Mouse (Mus musculus) heart, embryonic 10.5 days (tissue): ENCODE results near the gene Tjp3. TPM values are rescaled to one million over a fixed set of nuclear protein-coding genes. Genes with fewer than 3 reads are reported as not detected.
A peak's percentile ranks its signal among the peaks of the same experiment; 100 is the strongest.

ENCODE experiments used
- DNase-seq: peaks from one replicate; pipeline ENCODE4 v3.0.0-alpha.2; 2017; ENCODE audit warnings: low spot score
- H3K27ac ChIP-seq: fragments of 300-500 bp; sonication (generic); 2 replicates; pipeline ENCODE4 v1.5.1; 2016; ENCODE audit warnings: mild to moderate bottlenecking
- H3K27me3 ChIP-seq: fragments of 300-500 bp; sonication (generic); 2 replicates; pipeline ENCODE4 v1.6.1; 2016; ENCODE audit warnings: mild to moderate bottlenecking; ENCODE audit not compliant: poor library complexity, insufficient read depth, severe bottlenecking
- H3K36me3 ChIP-seq: fragments of 300-500 bp; sonication (generic); 2 replicates; pipeline ENCODE4 v1.6.1; 2016; ENCODE audit warnings: mild to moderate bottlenecking, moderate library complexity
- H3K4me1 ChIP-seq: fragments of 300-500 bp; sonication (generic); 2 replicates; pipeline ENCODE4 v1.6.1; 2016; ENCODE audit warnings: mild to moderate bottlenecking
- H3K4me3 ChIP-seq: fragments of 300-500 bp; sonication (generic); 2 replicates; pipeline ENCODE4 v1.5.1; 2016; ENCODE audit warnings: mild to moderate bottlenecking, moderate library complexity
- H3K9me3 ChIP-seq: fragments of 300-500 bp; sonication (generic); 2 replicates; pipeline ENCODE4 v1.6.1; 2016; ENCODE audit warnings: mild to moderate bottlenecking, moderate library complexity
- WGBS: fragments of 180-500 bp; shearing (Covaris S2); methylation state at CpG from one replicate; pipeline ENCODE4 v1.1.7; 2016; 5-methylcytosine and 5-hydroxymethylcytosine counted together
- polyA plus RNA-seq: library from polyadenylated mRNA; unstranded; fragments of >200 nt; fragmentation: Nextera tagmentation; extraction: Ambion mirVana; gene quantifications from 2 replicates; pipeline ENCODE4 v1.2.1, GENCODE M21; 2016

Tjp3 gene
- polyA plus RNA-seq, 1 experiment from 2014 or later, result 4.4 TPM

DNA sequence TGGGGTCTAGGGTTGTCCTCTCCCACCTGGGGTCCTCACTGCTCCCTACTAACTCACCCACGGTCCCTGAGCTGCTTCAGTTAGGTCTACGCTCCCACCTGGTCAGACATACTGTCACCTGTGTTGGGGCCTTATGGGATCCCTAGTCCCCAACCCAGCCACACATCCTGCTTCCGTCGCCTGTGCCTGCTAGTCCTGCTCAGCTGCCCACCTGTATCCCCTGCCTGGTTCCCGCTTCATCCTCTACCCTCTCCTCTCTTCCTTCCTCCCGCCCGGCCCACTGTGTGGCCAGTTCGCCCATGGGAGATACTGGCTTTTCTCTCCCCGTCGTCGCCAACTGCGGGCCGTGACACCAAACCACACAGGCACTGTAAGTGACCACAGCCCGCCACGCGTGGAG, 24.2 kb upstream of the Tjp3 start:
- Histone ChIP-seq H3K27ac (no peak overlapping the region), H3K27me3 (no peaks in the 10 kb centered on the region), H3K4me1 (peaks cover 50% of the 10 kb centered on the region), H3K9me3 (no peaks in the 10 kb centered on the region), H3K4me3 (no peak overlapping the region), H3K36me3 (peaks cover 67% of the 10 kb centered on the region)
- DNase-seq, result no peak
- WGBS, result 89% methylated on average over 16 of the region's 16 CpGs

DNA sequence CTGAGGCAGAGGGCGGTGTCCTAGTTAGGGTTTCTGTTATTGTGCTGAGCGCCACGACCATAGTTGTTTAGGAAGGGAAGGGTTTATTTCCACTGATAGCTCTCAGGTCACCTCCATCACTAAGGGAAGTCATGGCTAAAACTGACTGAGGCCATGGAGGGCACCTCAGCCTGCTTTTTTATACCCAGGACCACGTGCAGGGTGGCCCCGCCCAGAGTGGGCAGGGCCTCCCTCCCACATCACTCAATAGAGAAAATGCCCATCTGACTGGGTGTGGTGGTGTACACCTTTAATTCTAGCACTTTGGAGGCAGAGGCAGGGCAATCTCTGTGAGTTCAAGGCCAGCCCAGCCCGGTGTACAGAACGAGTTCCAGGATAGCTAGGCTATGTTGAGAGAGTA, 22.8 kb upstream of the Tjp3 start:
- Histone ChIP-seq H3K36me3 (peaks cover 81% of the 10 kb centered on the region), H3K4me3 (no peak overlapping the region), H3K27me3 (no peaks in the 10 kb centered on the region), H3K9me3 (no peaks in the 10 kb centered on the region), H3K27ac (no peak overlapping the region), H3K4me1 (peaks cover 42% of the 10 kb centered on the region)
- DNase-seq, result no peak
- WGBS, result 81% methylated on average over 7 of the region's 7 CpGs

DNA sequence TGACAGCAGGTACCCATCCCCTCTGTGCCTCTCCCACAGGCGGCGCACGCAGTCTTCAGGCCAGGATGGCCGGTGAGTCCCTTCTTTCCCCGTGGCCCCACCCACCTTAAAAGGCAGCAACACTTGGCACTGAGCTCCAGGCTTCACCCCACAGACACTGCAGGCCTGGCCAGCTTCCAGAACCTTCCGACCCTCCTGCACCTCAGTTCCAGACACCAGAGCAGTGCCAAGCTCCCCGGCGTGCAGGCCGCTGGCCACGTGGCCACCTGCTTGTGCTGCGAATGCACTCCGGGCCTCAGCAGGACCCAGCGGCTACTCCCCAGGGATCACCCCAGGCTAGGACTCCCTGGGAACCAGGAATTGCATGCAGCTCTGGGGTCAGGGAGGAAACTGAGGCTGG, 22.2 kb upstream of the Tjp3 start:
- Histone ChIP-seq H3K27me3 (no peaks in the 10 kb centered on the region), H3K4me3 (no peak overlapping the region), H3K4me1 (peaks cover 36% of the 10 kb centered on the region), H3K27ac (no peak overlapping the region), H3K36me3 (peaks cover 87% of the 10 kb centered on the region), H3K9me3 (no peaks in the 10 kb centered on the region)
- DNase-seq, result no peak
- WGBS, result 94% methylated on average over 13 of the region's 13 CpGs

DNA sequence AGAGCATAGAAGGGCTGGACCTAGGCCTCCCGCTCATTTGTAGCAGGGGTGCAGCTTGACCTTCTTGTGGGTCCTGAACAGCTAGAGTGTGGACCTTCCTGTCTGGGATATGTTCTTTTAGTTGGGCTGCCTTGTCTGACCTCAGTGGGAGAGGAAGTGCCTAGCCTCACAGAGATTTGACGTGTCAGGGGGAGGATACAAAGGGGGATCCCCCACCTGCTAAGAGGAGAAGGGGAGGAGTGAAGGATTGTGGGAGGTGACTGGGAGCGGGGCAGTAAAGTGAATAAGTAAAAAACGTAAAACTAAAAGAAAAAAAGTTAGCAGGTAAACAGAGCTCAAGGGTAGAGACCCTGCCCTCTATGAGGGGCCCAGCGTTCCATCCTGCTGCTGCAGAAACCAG, 18.2 kb upstream of the Tjp3 start:
- Histone ChIP-seq H3K27me3 (no peaks in the 10 kb centered on the region), H3K4me3 (no peak overlapping the region), H3K36me3 (peaks cover 92% of the 10 kb centered on the region), H3K27ac (no peak overlapping the region), H3K4me1 (peaks cover 16% of the 10 kb centered on the region), H3K9me3 (no peaks in the 10 kb centered on the region)
- no peak for DNase-seq
- WGBS, result 90% methylated on average over 5 of the region's 5 CpGs

DNA sequence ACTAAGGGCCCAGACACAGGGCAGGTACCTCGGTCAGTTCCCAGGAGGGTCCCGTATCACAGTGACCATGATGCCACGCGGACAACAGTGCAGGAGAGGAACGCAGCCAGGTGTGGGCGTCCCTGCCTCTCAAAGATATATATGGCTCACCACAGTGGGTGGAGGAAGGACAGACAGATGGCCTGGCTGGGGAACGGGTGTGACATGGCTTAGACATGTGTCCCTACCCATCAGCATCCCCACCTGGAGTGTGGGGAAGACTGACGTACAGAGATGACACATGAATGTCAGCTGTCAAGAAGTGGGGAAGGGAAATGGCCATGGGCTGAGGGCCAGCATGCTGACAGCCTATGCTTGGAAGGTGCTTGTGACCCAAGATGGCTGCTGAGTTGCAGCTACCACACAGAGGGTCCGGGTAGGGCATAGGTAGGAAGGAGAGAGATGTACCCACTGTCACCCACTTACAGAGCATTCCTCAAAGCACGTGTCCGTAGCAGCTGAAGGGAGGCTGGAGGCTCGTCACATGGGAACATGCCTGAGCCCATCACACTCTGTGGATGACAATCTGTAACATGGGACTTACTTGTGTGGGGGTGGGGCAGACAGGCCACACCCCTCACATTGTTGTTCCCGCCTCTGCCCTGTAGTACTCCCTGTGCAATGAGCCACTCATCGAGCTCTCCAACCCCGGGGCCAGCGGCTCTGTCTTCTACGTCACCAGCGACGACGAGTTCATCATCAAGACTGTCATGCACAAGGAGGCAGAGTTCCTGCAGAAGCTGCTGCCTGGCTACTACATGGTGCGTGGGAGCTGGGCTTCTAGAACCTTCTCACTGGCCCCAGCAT, 15.7 kb upstream of the Tjp3 start:
- Histone ChIP-seq H3K4me1 (peaks cover 31% of the 10 kb centered on the region), H3K27ac (no peak overlapping the region), H3K36me3 (peaks cover 68% of the 10 kb centered on the region), H3K27me3 (no peaks in the 10 kb centered on the region), H3K4me3 (no peak overlapping the region), H3K9me3 (no peaks in the 10 kb centered on the region)
- 91% methylated on average over 21 of the region's 21 CpGs for WGBS
- DNase-seq, result no peak

DNA sequence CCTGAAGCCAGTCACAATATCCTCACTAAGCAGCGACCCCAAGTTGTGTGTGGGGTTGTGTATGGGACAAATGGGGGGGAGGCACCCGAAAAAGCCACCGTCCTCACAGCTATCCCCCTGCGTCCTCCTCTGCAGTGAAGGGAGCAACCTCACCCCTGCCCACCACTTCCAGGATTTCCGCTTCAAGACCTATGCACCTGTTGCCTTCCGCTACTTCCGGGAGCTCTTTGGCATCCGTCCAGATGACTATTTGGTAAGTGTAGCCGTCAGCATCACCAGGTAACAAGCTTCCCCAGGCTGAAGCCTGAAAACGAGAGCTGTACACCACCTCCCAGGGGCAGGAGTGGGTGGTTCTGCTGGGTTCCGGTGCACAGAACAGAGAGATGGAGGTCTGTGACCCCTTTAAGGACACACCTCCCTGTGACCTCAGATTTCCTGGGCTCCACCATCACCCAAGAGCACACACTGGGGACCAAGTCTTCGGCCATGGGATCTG, 14.8 kb upstream of the Tjp3 start:
- peaks cover 59% of the 10 kb centered on the region for H3K36me3 ChIP-seq
- DNase-seq, result no peak
- 90% methylated on average over 12 of the region's 12 CpGs for WGBS

DNA sequence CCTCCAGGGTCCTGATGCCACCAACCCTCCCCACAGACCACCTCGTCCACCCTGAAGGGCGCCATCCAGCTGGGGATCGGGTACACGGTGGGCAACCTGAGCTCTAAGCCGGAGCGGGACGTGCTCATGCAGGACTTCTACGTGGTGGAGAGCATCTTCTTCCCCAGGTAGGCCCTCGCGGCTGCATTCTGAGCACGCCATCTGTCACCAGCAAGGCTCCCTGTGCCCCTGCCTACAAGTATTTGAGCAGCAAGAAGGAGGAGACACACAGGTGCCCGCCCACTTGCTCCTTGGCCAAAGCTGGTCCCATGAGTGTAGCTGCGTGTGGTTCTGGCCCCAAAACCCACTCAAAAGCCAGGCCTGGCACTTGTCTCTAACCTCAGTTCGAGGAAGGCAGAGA, 14.3 kb upstream of the Tjp3 start:
- DNase-seq, result no peak
- no peaks in the 10 kb centered on the region for H3K27me3 ChIP-seq
- peaks cover 54% of the 10 kb centered on the region for H3K36me3 ChIP-seq
- H3K4me3 ChIP-seq, result no peak overlapping the region
- H3K4me1 ChIP-seq, result peaks cover 45% of the 10 kb centered on the region
- 90% methylated on average over 14 of the region's 14 CpGs for WGBS
- no peak overlapping the region for H3K27ac ChIP-seq
- H3K9me3 ChIP-seq, result no peaks in the 10 kb centered on the region

More for the DNA sequence above, 14.8 kb upstream of the Tjp3 start:
- Histone ChIP-seq H3K4me1 (peaks cover 40% of the 10 kb centered on the region), H3K4me3 (no peak overlapping the region), H3K27ac (no peak overlapping the region), H3K9me3 (no peaks in the 10 kb centered on the region), H3K27me3 (no peaks in the 10 kb centered on the region)

DNA sequence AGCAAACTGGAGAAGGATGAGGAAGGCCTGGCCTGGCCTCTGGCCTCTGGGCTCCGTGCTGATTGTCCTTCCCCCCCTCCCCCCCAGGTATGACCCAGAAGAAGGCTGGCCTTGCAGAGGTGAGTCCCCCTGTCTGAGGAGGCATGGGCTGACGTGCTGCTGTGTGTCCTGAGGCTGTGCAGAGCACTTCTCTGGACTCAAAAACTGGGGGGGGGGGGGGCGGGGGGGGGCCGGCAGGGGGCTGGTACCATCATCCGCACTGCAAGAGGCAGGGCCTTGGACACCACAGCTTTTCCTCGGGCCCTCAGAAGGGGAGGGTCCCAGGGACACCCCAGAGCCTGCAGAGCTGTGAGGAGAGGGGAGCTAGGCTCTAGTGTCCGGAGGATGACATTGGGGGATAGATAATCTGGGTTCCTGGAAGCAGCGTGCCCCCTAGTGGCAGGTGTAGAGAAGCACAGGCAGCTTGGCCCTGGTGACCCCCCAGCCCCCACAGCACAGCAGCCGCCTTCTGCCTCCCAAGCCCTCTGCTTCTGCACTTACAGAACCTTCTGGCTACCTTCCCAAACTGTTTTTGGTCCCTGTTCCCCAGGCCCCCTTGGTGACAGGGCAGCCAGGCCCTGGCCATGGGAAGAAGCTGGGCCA, 13.3 kb upstream of the Tjp3 start:
- peaks cover 55% of the 10 kb centered on the region for H3K4me1 ChIP-seq
- WGBS, result 24% methylated on average over 9 of the region's 9 CpGs
- no peak overlapping the region for H3K27ac ChIP-seq
- H3K36me3 ChIP-seq, result peaks cover 44% of the 10 kb centered on the region
- H3K9me3 ChIP-seq, result no peaks in the 10 kb centered on the region
- no peak for DNase-seq
- H3K4me3 ChIP-seq, result no peak overlapping the region; the same call in 1 of the 2 replicates
- no peaks in the 10 kb centered on the region for H3K27me3 ChIP-seq

DNA sequence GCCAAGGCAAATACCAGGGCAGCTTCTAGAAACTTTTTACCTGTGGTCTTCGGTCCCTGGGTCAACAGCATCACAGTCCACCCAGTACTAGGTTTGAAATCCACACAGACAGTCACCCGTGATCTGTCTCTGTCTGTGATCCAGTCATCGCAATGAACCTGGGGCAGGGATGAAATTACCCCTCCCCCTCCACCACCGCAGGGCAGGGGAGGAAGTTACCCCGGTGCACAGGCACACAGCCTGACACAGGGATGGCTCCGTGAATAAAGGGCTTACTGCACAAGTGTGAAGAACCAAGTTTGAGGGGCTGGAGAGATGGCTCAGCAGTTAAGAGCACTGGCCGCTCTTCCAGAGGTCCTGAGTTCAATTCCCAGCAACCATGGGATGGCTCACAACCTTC, 12.4 kb upstream of the Tjp3 start:
- peaks cover 64% of the 10 kb centered on the region for H3K4me1 ChIP-seq
- WGBS, result 72% methylated on average over 7 of the region's 7 CpGs
- no peaks in the 10 kb centered on the region for H3K9me3 ChIP-seq
- H3K4me3 ChIP-seq, result 0 out of 2 replicates have a peak overlapping the region, but pooled peaks have one; percentile 30
- no peaks in the 10 kb centered on the region for H3K27me3 ChIP-seq
- DNase-seq, result no peak
- peaks cover 35% of the 10 kb centered on the region for H3K36me3 ChIP-seq
- H3K27ac ChIP-seq, result peak overlapping the region; percentile 79; the same call in 1 of the 2 replicates

DNA sequence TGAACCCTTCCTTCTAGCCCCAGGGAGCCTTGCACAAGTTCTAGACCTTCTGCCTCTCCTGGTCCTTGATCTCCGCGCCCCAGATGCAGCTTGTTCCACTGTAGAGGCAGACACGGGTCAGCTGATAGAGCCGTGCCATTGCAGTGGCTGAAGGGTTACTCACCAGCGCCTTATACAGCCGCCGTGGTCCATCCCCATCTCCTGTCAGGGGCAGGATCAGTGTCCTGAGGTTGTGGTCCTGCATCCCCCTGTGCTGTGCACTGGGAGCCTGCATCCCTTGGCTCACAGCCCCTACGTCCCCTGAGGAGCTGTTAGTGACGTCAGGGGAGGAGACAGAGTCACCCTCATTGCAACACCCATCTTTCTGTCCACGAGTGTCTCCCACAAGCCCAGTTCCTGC, 11.9 kb upstream of the Tjp3 start:
- no peak for DNase-seq
- H3K9me3 ChIP-seq, result no peaks in the 10 kb centered on the region
- no peaks in the 10 kb centered on the region for H3K27me3 ChIP-seq
- peaks cover 36% of the 10 kb centered on the region for H3K36me3 ChIP-seq
- peak overlapping the region; percentile 79 for H3K27ac ChIP-seq
- H3K4me3 ChIP-seq, result peak overlapping the region; percentile 30
- peaks cover 69% of the 10 kb centered on the region for H3K4me1 ChIP-seq
- 60% methylated on average over 10 of the region's 10 CpGs for WGBS

DNA sequence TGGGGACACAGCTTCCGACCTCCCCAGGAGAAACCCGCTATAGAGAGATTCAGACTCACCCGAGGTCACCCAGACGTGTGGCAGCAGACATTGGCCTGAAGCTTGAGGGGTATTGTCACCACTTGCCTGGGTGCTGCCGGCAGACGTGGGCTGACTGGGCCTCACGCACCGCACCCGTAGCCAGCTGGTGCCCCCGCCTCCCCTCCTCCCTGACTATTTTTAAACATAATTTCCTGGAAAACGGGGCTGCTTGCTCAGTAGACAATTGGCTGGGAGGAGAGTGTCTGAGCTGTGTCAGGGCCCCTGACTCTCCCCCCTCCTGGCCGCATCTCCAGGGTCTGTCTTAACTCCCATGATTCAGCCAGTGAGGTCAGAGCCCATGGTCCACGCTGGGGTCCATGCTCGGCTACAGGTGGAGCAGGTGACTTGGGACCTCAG, 11.4 kb upstream of the Tjp3 start:
- Histone ChIP-seq H3K27me3 (no peaks in the 10 kb centered on the region), H3K4me3 (peak overlapping the region; percentile 30), H3K27ac (peak overlapping the region; percentile 79), H3K4me1 (peaks cover 74% of the 10 kb centered on the region), H3K9me3 (no peaks in the 10 kb centered on the region), H3K36me3 (peaks cover 32% of the 10 kb centered on the region)
- peak; percentile 91 for DNase-seq
- 30% methylated on average over 14 of the region's 14 CpGs for WGBS

DNA sequence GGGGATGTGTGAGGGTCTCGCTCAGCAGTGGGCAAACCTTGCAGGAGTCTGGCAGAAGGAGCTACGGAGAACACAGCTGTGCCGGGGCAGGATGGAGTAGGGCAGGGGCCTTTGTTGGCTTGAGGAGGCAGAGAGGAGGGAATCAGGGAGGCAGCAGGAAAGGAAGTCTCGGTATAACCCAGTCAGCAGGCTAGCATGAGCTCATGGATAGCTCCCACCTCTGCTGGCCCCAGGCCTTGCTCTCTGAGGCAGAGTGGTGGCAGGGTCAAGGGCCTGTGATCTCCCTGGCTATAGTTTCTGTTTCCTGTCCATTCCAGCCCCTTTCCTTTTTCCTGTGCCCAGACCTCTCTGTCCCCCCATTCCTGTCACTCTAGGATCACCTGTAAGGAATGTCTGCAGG, 10.9 kb upstream of the Tjp3 start:
- no peaks in the 10 kb centered on the region for H3K27me3 ChIP-seq
- H3K9me3 ChIP-seq, result no peaks in the 10 kb centered on the region
- peak overlapping the region; percentile 30 for H3K4me3 ChIP-seq
- DNase-seq, result no peak
- peaks cover 27% of the 10 kb centered on the region for H3K36me3 ChIP-seq
- WGBS, result 68% methylated on average over 4 of the region's 4 CpGs
- peak overlapping the region; percentile 79 for H3K27ac ChIP-seq
- H3K4me1 ChIP-seq, result peaks cover 79% of the 10 kb centered on the region

DNA sequence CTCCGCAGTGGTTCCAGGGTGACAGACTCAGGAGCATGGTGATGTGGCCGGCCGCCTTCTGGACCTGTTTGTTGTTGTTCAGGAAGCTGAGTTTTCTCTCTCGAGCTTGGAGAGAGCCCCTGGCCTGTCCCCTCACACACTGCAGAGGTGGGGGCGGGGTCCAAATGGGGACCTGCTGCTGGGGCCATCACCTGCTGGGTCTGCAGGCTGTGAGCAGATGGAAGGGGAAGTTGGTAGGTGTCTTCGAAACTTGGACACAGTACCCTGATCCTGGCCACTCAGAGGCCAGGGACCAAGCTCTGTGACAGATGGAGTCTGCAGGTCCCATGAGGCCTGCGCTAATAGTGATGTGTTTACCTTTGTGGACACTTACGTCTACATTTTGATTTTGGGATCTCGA, 9.9 kb upstream of the Tjp3 start:
- H3K27me3 ChIP-seq, result no peaks in the 10 kb centered on the region
- H3K4me3 ChIP-seq, result no peak overlapping the region
- no peaks in the 10 kb centered on the region for H3K9me3 ChIP-seq
- WGBS, result 79% methylated on average over 9 of the region's 9 CpGs
- H3K36me3 ChIP-seq, result peaks cover 23% of the 10 kb centered on the region
- DNase-seq, result no peak
- 0 out of 2 replicates have a peak overlapping the region, but pooled peaks have one; percentile 71 for H3K27ac ChIP-seq
- H3K4me1 ChIP-seq, result peaks cover 83% of the 10 kb centered on the region
